Mouse (Mus musculus) cortical plate, adult 2 months (tissue): ENCODE measurements around the gene Pex16. TPM values are rescaled to one million over a fixed set of nuclear protein-coding genes. Genes with fewer than 3 reads are reported as not detected.

Experiments
- H3K27ac ChIP-seq: fragments of 200-500 bp; 2 replicates; pipeline ENCODE4 v1.5.1; 2012; ENCODE audit warnings: low read length, control low read depth, inconsistent platforms; ENCODE audit not compliant: insufficient read depth
- H3K4me1 ChIP-seq: fragments of 200-500 bp; 2 replicates; pipeline ENCODE4 v1.6.1; 2011; ENCODE audit warnings: low read length; ENCODE audit not compliant: control insufficient read depth, insufficient read depth
- H3K4me3 ChIP-seq: fragments of 200-500 bp; 2 replicates; pipeline ENCODE4 v1.5.1; 2011; ENCODE audit warnings: mild to moderate bottlenecking, low read length, control low read depth; ENCODE audit not compliant: insufficient read depth
- CTCF ChIP-seq: fragments of 200-500 bp; IDR thresholded peaks from 2 replicates; pipeline ENCODE4 v1.5.1; 2011; ENCODE audit warnings: mild to moderate bottlenecking, control low read depth, low read length; ENCODE audit not compliant: insufficient read depth; ENCODE audit errors: extremely low read depth
- POLR2A ChIP-seq: fragments of 200-500 bp; IDR thresholded peaks from 2 replicates; pipeline ENCODE4 v1.6.1; 2011; ENCODE audit warnings: mild to moderate bottlenecking, low read length, control low read depth; ENCODE audit not compliant: insufficient read depth; ENCODE audit errors: extremely low read depth
- polyA plus RNA-seq: library from polyadenylated mRNA; depleted of rRNA; stranded (reverse); fragments of >200 nt; gene quantifications from 2 replicates; pipeline ENCODE4 v1.2.3, GENCODE M21; 2012

The Pex16 gene
- polyA plus RNA-seq, 1 experiment = 45.5 TPM

DNA sequence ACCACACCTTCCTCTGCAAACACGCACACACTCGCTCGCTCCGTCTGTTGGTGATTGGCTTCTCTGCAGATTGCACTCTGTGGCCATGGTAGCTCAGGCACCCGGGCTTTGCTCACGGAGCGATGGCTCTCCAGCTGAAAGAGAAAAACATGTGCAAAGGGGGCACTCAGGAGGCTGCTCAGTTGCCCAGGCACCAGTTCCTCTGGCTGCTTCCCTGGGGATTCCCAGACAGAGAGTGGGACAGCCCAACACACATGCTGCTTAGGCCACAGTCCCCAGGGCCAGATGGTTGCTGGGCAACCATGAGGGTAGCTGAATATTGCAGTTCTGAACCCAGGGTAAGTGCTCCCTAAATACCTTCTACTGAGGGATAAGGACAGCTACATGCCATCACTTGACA, 31.2 kb downstream of the Pex16 start:
- H3K27ac ChIP-seq = no peak overlapping the region
- H3K4me3 ChIP-seq = no peak overlapping the region
- peaks cover 6% of the 10 kb centered on the region; the same call in 1 of the 2 replicates for H3K4me1 ChIP-seq
- TF ChIP-seq POLR2A (no peak), CTCF (no peak)

DNA sequence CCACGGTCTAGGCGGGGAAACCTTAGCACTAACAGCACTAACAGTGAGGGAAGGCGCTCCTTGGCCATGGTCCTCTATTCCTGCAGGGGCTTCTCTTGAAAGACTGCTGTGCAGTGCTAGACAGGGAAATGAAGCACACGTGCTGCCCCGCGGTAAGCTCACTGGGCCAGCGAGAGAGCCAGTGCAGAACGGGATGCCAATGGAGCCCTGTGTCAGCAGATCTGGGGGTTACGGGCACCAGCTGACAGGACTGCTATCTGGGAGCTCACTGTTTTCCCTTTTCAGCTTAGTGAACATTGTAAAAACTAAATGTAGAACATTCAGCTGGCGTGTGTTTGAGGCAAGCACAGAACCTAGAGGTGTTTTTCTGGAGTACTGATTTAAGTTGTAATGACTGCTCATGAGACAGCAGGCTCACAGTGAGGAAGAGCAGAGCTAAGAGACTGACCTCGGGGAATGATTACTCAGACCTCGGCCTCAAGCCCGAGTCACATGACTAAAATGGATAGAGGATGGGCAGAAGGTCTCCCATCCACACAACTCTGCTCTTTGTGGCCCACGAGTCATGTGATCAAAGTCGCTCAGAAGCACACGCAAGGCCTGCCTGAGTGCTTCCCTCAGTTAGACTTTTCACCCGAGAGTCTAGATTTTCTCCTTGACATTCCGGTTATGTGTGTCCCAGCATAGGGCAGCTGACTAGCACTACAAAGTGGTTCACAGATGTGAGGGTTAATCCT, 34.0 kb downstream of the Pex16 start:
- no peak for TF ChIP-seq POLR2A
- no peak for TF ChIP-seq CTCF
- peaks cover 3% of the 10 kb centered on the region; the same call in 1 of the 2 replicates for H3K4me1 ChIP-seq
- H3K4me3 ChIP-seq = no peak overlapping the region
- H3K27ac ChIP-seq = peak overlapping the region; percentile 3; the same call in 1 of the 2 replicates

DNA sequence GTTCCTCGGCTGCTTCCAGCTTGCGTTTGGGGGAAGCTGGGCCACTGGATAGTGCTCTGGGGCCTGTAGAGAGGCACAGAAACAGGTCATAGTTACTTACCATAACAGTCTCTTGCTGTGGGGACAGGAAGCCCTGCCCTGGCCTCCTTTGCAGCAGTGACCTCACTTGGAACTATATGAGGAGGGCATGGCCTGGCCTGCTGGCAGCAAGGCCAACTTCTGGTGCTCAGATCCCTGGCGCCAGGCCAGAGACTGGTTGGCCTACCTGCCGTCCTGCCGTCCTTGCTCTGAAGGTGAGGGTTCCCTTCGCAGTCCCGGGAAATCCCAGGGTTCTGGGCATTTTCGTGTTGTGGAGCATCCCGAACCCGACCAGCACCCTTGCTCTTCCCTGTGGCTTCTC, 37.2 kb downstream of the Pex16 start:
- Histone ChIP-seq H3K4me3 (no peak overlapping the region), H3K4me1 (no peaks in the 10 kb centered on the region), H3K27ac (no peak overlapping the region)
- no peak for TF ChIP-seq CTCF
- no peak for TF ChIP-seq POLR2A

DNA sequence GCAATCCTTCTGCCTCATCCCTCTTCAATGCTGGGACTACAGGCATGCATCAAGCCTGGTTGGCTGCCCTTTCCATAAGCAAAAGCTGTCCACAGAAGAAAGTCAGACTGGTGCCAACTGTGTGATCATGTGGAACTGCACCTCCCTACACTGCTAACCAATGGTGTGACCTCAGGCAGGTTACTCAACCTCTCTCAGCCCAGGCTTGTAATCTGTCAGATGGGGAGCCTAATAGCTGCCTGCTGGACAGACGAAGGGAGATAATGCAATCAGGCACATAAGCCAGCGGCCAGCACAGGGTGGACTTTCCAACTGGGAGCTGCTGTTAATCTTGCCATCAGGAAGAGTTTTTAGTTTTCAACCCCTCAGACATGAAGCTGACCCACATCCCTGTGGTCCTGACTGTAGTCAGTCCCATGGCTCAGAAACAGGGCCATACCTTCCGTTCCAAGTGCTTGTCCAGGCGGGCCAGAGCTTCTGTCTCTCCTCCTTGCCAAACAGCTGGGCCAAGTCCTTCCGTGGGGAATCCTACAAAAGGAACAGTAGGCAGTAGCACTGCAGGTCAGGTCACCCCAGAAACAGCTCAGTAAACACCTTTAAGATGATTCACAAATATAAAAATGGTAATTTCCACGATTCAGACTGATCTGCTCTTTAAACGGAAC, 47.4 kb downstream of the Pex16 start:
- Histone ChIP-seq H3K4me3 (no peak overlapping the region), H3K4me1 (peaks cover 14% of the 10 kb centered on the region), H3K27ac (no peak overlapping the region)
- TF ChIP-seq POLR2A = no peak
- no peak for TF ChIP-seq CTCF

DNA sequence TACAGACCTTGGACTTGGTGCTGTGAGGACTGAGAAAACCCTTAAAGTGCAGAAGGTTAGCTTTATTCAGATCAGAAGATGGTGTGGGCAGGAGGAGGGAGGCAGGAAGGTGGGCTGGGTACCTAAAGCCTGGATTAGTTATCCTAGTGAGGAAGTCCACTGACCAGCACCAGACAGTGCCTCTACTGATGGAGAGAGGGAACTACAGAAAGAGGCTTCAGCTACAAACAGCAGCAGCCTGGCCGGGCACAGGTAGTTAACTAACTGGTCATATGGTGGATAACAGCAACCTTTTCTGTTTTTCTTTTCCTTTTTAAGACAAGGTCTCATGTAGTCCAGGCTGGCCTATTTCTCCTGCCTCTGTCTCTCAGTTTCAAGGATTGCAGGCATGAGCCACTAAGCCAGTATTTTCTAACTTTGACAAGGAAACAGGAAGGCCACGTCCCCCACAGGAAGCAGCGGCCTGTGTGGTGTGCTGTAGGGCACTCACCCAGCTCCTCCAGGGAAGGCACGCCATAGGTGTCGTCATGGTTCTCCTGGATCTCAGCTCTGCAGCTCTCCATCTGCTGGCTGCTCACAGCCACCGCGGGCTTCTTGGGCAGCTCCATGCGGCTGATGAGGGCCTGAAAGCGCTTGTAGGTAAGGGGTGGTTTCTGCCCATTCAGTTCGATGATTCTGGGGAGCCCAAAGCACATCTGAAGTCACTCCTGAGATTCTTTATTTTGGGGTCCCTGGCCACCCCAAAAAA, 48.1 kb downstream of the Pex16 start:
- Histone ChIP-seq H3K4me3 (no peak overlapping the region), H3K4me1 (peaks cover 16% of the 10 kb centered on the region), H3K27ac (peak overlapping the region; percentile 37)
- TF ChIP-seq CTCF (peak; percentile 40), POLR2A (no peak)

DNA sequence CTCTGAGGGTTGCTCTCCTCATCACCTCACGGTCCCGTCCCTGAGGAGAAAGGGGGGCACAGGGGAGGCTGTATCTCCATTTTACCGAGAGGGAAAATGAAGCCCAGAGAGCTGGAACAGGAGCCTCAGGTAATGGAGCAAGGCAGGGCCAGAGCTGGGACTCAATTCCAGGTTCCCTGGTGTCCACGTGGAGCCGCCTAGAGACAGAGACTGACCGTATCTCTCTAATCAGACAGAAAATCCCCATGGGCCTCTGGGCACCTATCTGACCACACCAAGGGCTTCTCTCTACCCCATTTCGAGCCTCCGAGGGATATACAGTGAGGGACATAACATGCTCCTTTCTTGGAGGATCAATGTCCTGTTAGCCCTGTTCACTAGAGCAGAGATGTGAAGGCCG, 48.7 kb downstream of the Pex16 start:
- TF ChIP-seq POLR2A (no peak), CTCF (no peak)
- H3K4me3 ChIP-seq = no peak overlapping the region
- peaks cover 18% of the 10 kb centered on the region for H3K4me1 ChIP-seq
- peak overlapping the region; percentile 37 for H3K27ac ChIP-seq

DNA sequence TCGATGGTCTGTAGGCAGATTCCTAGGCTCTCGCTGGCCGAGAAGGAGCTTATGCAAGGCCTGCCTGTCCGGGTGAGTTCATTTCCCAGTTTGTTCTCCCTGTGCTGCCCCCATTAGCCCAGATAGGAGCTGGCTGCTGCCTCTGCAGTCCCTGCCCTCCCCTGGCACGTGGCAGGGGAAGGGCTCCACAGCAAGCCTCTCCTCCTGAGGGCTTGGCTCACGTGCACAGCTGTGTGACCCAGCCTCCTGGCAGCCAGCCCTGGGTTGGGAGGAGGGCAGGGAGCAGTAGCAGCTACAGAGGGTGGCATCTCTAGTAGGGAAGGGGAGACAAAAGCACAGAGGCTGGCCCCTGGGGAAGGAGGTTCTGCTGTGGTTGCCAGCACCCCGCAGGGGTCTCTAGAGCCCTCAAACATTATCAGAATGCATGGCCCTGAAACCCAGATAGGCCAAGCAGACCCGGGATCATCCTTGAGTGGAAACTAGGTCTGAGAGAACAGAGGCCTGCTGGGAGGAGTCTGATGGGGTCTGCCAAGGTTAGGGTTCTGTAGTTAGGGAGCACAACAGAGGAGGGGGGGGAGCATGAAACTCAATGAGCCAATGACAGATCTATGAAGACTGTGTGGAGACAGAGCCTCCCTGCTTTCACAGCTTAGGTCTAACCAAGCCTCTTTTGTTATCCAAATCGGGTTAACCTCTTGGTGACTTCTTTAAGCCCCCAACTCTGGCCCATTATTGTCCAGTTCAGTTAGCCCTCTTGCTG, 49.4 kb downstream of the Pex16 start:
- peak overlapping the region; percentile 37 for H3K27ac ChIP-seq
- TF ChIP-seq POLR2A (no peak), CTCF (no peak)
- H3K4me1 ChIP-seq = peaks cover 21% of the 10 kb centered on the region
- H3K4me3 ChIP-seq = no peak overlapping the region

DNA sequence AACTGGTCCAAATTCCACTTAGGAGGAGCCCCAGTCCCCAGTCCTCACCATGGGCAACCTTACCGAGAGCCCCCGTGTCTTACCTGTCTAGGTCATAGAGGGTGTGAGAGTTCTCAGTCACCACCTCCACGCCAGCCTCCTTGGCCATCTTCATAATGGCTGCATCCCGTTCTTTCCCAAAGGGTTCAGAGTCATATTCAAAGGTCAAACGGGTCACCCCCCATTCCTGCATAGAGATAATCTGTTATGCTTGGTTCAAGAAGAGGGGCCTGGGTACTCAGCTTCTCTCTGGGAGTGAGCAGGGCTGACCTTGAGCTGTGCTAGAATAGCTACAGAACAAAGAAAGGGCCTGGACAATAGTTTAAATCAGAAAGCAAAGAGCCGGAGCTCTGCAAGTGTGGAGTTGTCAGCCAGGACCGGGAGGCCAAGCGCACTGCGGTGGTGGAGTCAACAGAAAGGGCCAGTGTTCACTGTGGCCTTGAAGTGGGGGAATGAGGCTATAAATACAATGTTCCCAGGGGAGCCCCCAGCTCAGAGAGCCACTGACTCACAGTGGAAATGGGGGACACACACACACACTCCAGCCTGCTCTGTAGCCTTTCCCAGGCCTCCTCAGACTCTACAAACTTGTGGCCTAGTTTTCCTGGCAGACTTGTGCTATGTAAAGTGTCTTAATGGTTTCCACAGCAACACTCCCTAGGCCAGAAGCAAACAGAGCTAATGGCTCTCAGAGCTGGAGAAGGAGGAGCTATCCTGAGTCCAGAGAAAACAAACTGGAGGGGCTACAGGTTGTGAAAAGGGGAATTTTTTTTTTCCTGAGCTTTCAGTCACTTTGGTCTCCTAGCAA, 50.2 kb downstream of the Pex16 start:
- peak overlapping the region; percentile 37 for H3K27ac ChIP-seq
- TF ChIP-seq CTCF (no peak), POLR2A (0 out of 2 replicates have a peak, but pooled peaks have one; percentile 1)
- peaks cover 25% of the 10 kb centered on the region for H3K4me1 ChIP-seq
- H3K4me3 ChIP-seq = no peak overlapping the region
